Mouse (Mus musculus): ENCODE results near the gene Nhs. TPM values are rescaled to one million over a fixed set of nuclear protein-coding genes. Genes with fewer than 3 reads are reported as not detected.

Nhs gene
- total and polyA plus RNA-seq, 3 experiments: 0.04 TPM; not detected in 2

GRCm38 (mm10) chrX:161998876-161999275 is 160.7 kb downstream of the Nhs start:
- Histone ChIP-seq H3K79me2 (ENCODE audit: control insufficient read depth, insufficient read depth, low read length, poor library complexity) (no peaks in the 10 kb centered on the region), H3K27me3 (ENCODE audit: control insufficient read depth in 1 of 2, insufficient read depth in 2 of 2, low read length in 2 of 2) (no peaks in the 10 kb centered on the region; a peak in 1 of 4 replicates), H3K9ac (ENCODE audit: control insufficient read depth, low read depth, low read length, poor library complexity, severe bottlenecking) (no peak overlapping the region), H3K4me1 (ENCODE audit: control insufficient read depth in 1 of 2, insufficient read depth in 2 of 2, low read length in 2 of 2) (no peaks in the 10 kb centered on the region), H3K9me3 (replicated peaks; ENCODE audit: insufficient read depth, low read length) (no peaks in the 10 kb centered on the region), H3K36me3 (ENCODE audit: control insufficient read depth in 1 of 2, insufficient read depth in 2 of 2, low read length in 2 of 2) (no peaks in the 10 kb centered on the region), H3K27ac (ENCODE audit: control insufficient read depth, low read depth, low read length) (no peak overlapping the region), H3K4me3 (ENCODE audit: control insufficient read depth in 1 of 2, insufficient read depth in 1 of 2, low read depth in 2 of 2, low read length in 2 of 2) (no peak overlapping the region)
- no peak for DNase-seq (ENCODE audit: low read depth, low spot score)
- TF ChIP-seq POLR2AphosphoS5 (IDR thresholded peaks at IDR 0.05; ENCODE audit: borderline replicate concordance, low read depth, low read length) (no peak), MAZ (IDR thresholded peaks at IDR 0.05; ENCODE audit: low read depth, low read length) (no peak), SIN3A (IDR thresholded peaks at IDR 0.05; ENCODE audit: low read length) (no peak), ZMIZ1 (IDR thresholded peaks at IDR 0.05; ENCODE audit: low read depth, low read length) (no peak), TAL1 (IDR thresholded peaks at IDR 0.05; ENCODE audit: low read length) (no peak), CHD2 (IDR thresholded peaks at IDR 0.05; ENCODE audit: low read length) (no peak), MAFK (IDR thresholded peaks at IDR 0.05; ENCODE audit: borderline replicate concordance, low read depth, low read length) (no peak), RCOR1 (IDR thresholded peaks at IDR 0.05; ENCODE audit: low read depth, low read length) (no peak), TBP (IDR thresholded peaks at IDR 0.05; ENCODE audit: low read depth, low read length) (no peak), ZNF384 (IDR thresholded peaks at IDR 0.05; ENCODE audit: low read depth, low read length) (no peak), UBTF (IDR thresholded peaks at IDR 0.05; ENCODE audit: borderline replicate concordance, insufficient read depth, low read depth, low read length) (no peak), MXI1 (IDR thresholded peaks at IDR 0.05; ENCODE audit: low read depth, low read length) (no peak), CTCF (IDR thresholded peaks at IDR 0.05 in 2 of 3, conservative IDR thresholded peaks at IDR 0.05 in 1 of 3; ENCODE audit: control insufficient read depth in 1 of 3, insufficient read depth in 1 of 3, low read depth in 2 of 3, low read length in 3 of 3, poor library complexity in 1 of 3, severe bottlenecking in 1 of 3) (no peak), SMC3 (IDR thresholded peaks at IDR 0.05; ENCODE audit: low read depth, low read length) (no peak), GABPA (IDR thresholded peaks at IDR 0.05; ENCODE audit: low read depth, low read length) (no peak), KAT2A (conservative IDR thresholded peaks at IDR 0.05; ENCODE audit: low read depth, low read length) (no peak), NELFE (IDR thresholded peaks at IDR 0.05; ENCODE audit: low read depth, low read length) (no peak), TCF12 (IDR thresholded peaks at IDR 0.05; ENCODE audit: low read depth, low read length) (no peak), EP300 (IDR thresholded peaks at IDR 0.05; ENCODE audit: low read depth in 1 of 2, low read length in 2 of 2) (no peak)

GRCm38 (mm10) chrX:161997170-161997795 is 162.2 kb downstream of the Nhs start:
- H3K27me3 ChIP-seq (ENCODE audit: control insufficient read depth in 1 of 2, insufficient read depth in 2 of 2, low read length in 2 of 2): no peaks in the 10 kb centered on the region; a peak in 1 of 4 replicates
- H3K9me3 ChIP-seq (replicated peaks; ENCODE audit: insufficient read depth, low read length): no peaks in the 10 kb centered on the region
- no peak overlapping the region for H3K27ac ChIP-seq (ENCODE audit: control insufficient read depth, low read depth, low read length)
- no peak overlapping the region for H3K4me3 ChIP-seq (ENCODE audit: control insufficient read depth in 1 of 2, insufficient read depth in 1 of 2, low read depth in 2 of 2, low read length in 2 of 2)
- H3K4me1 ChIP-seq (ENCODE audit: control insufficient read depth in 1 of 2, insufficient read depth in 2 of 2, low read length in 2 of 2): no peaks in the 10 kb centered on the region
- TF ChIP-seq SIN3A (IDR thresholded peaks at IDR 0.05; ENCODE audit: low read length) (no peak), GATA1 (IDR thresholded peaks at IDR 0.05; ENCODE audit: low read depth, low read length) (no peak), RAD21 (IDR thresholded peaks at IDR 0.05; ENCODE audit: low read depth, low read length) (no peak), POLR2A (IDR thresholded peaks at IDR 0.05; ENCODE audit: control insufficient read depth in 1 of 2, insufficient read depth in 1 of 2, low read depth in 1 of 2, low read length in 2 of 2, poor library complexity in 1 of 2) (no peak), NELFE (IDR thresholded peaks at IDR 0.05; ENCODE audit: low read depth, low read length) (no peak), POLR2AphosphoS5 (IDR thresholded peaks at IDR 0.05; ENCODE audit: borderline replicate concordance, low read depth, low read length) (no peak)
- no peak overlapping the region for H3K9ac ChIP-seq (ENCODE audit: control insufficient read depth, low read depth, low read length, poor library complexity, severe bottlenecking)
- no peak for DNase-seq (ENCODE audit: low read depth, low spot score)
- H3K36me3 ChIP-seq (ENCODE audit: control insufficient read depth in 1 of 2, insufficient read depth in 2 of 2, low read length in 2 of 2): no peaks in the 10 kb centered on the region
- H3K79me2 ChIP-seq (ENCODE audit: control insufficient read depth, insufficient read depth, low read length, poor library complexity): no peaks in the 10 kb centered on the region

Measured in MEL (cell line).